Mouse (Mus musculus) cerebellum, adult 2 months (tissue): ENCODE measurements at regions not wholly inside any gene's neighbourhood (a gene's known extent, or its start where the extent isn't known, plus 50 kb on each side); places are given as distances from the start of the nearest gene placed in this dataset.

ENCODE experiments used
- CTCF ChIP-seq: fragments of 200-500 bp; IDR thresholded peaks from 2 replicates; pipeline ENCODE4 v1.5.1; 2011; ENCODE audit warnings: low read depth, mild to moderate bottlenecking, control low read depth, low read length, moderate library complexity, borderline replicate concordance; ENCODE audit not compliant: insufficient read depth
- POLR2A ChIP-seq: fragments of 200-500 bp; IDR thresholded peaks from 2 replicates; pipeline ENCODE4 v1.6.1; 2011; ENCODE audit warnings: low read length, control low read depth, borderline replicate concordance; ENCODE audit not compliant: insufficient read depth

DNA sequence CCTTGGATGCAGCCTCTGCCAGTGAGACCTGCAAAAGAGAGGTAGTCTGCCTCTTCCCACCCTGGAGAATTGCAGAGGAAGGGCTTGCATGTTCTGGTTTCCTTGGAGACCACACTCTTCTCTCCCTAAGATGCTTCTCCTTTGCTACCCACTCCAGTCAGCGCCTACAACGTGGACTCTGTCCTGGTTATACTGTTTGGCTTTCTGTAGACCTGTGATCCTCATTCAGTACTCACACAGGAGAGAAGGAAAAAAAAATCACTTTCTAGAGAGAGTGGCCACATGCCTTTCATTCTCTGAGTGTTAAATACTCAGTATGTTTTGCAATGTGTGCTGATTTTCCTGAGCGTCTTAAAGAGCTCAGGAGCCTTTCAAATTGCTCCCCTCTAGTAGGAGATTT lies 372.0 kb upstream of the Tenm4 start:
- TF ChIP-seq POLR2A: no peak
- TF ChIP-seq CTCF: no peak
